Mouse (Mus musculus): ENCODE measurements at regions not wholly inside any gene's neighbourhood (a gene's known extent, or its start where the extent isn't known, plus 50 kb on each side); places are given as distances from the start of the nearest gene placed in this dataset.

DNA sequence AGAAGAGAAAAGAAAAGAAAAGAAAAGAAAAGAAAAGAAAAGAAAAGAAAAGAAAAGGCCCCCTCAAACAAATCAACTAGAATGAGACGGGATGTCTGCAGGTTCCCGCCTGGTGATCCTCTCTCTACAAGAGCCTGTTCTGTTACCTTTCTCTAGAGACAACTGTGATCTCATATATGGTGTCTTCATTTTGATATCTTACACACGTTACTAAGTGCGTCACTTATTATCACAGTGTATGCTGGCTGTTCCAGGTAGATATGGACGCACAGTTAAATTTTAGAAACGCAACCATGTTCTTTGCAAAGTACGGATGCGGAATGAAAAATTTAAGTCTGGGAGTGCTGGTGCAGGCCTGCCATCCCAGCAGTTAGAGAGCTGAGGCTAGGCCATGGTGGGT, 53.2 kb upstream of the Slc38a2 start:
- TF ChIP-seq TBP (IDR thresholded peaks at IDR 0.05; ENCODE audit: low read depth, low read length), result 0 out of 2 replicates have a peak, but pooled peaks have one; percentile 9
- no peak for TF ChIP-seq UBTF (IDR thresholded peaks at IDR 0.05; ENCODE audit: borderline replicate concordance, insufficient read depth, low read depth, low read length)
- TF ChIP-seq POLR2AphosphoS2 (IDR thresholded peaks at IDR 0.05; ENCODE audit: low read length), result no peak
- 0 out of 2 replicates have a peak, but pooled peaks have one; percentile 47 for TF ChIP-seq MYC (IDR thresholded peaks at IDR 0.05; ENCODE audit: low read depth, low read length)
- no peak for TF ChIP-seq KAT2A (conservative IDR thresholded peaks at IDR 0.05; ENCODE audit: low read depth, low read length)
- TF ChIP-seq EP300 (IDR thresholded peaks at IDR 0.05; ENCODE audit: low read depth in 1 of 2, low read length in 2 of 2), result peak; percentile 80 to 92
- TF ChIP-seq ETS1 (IDR thresholded peaks at IDR 0.05; ENCODE audit: low read depth, low read length), result peak; percentile 84; the same call in 1 of the 2 replicates
- TF ChIP-seq GATA1 (IDR thresholded peaks at IDR 0.05; ENCODE audit: low read depth, low read length), result peak; percentile 82
- TF ChIP-seq ZKSCAN1 (IDR thresholded peaks at IDR 0.05; ENCODE audit: low read depth, low read length), result no peak
- no peak for TF ChIP-seq MAFK (IDR thresholded peaks at IDR 0.05; ENCODE audit: borderline replicate concordance, low read depth, low read length)
- no peak for TF ChIP-seq POLR2A (IDR thresholded peaks at IDR 0.05; ENCODE audit: control insufficient read depth in 1 of 2, insufficient read depth in 1 of 2, low read depth in 1 of 2, low read length in 2 of 2, poor library complexity in 1 of 2)
- peak; percentile 58; the same call in 1 of the 2 replicates for TF ChIP-seq MYB (IDR thresholded peaks at IDR 0.05; ENCODE audit: low read depth, low read length)
- peak; percentile 85 for TF ChIP-seq TCF12 (IDR thresholded peaks at IDR 0.05; ENCODE audit: low read depth, low read length)
- TF ChIP-seq E2F4 (IDR thresholded peaks at IDR 0.05; ENCODE audit: borderline replicate concordance, low read depth, low read length), result 0 out of 2 replicates have a peak, but pooled peaks have one; percentile 38
- TF ChIP-seq MAX (IDR thresholded peaks at IDR 0.05; ENCODE audit: low read length), result 0 out of 2 replicates have a peak, but pooled peaks have one; percentile 20
- TF ChIP-seq HCFC1 (IDR thresholded peaks at IDR 0.05; ENCODE audit: low read depth, low read length), result peak; percentile 18; the same call in 1 of the 2 replicates
- peak; percentile 48 for TF ChIP-seq TAL1 (IDR thresholded peaks at IDR 0.05; ENCODE audit: low read length)
- peak; percentile 57; the same call in 1 of the 2 replicates for TF ChIP-seq MAZ (IDR thresholded peaks at IDR 0.05; ENCODE audit: low read depth, low read length)
- no peak for TF ChIP-seq USF1 (IDR thresholded peaks at IDR 0.05; ENCODE audit: low read depth, low read length)
- peak; percentile 62 for TF ChIP-seq SIN3A (IDR thresholded peaks at IDR 0.05; ENCODE audit: low read length)
- no peak for TF ChIP-seq CHD2 (IDR thresholded peaks at IDR 0.05; ENCODE audit: low read length)
- no peak for TF ChIP-seq JUND (IDR thresholded peaks at IDR 0.05; ENCODE audit: low read depth, low read length)
- Histone ChIP-seq H3K36me3 (ENCODE audit: control insufficient read depth in 1 of 2, insufficient read depth in 2 of 2, low read length in 2 of 2) (peaks cover 0 to 41% of the 10 kb centered on the region in 2 experiments; a peak in 2 of 4 replicates), H3K4me1 (ENCODE audit: control insufficient read depth in 1 of 2, insufficient read depth in 2 of 2, low read length in 2 of 2) (peaks cover 30 to 51% of the 10 kb centered on the region in 2 experiments), H3K4me3 (ENCODE audit: control insufficient read depth in 1 of 2, insufficient read depth in 1 of 2, low read depth in 2 of 2, low read length in 2 of 2) (no peak overlapping the region), H3K79me2 (ENCODE audit: control insufficient read depth, insufficient read depth, low read length, poor library complexity) (no peaks in the 10 kb centered on the region), H3K9ac (ENCODE audit: control insufficient read depth, low read depth, low read length, poor library complexity, severe bottlenecking) (no peak overlapping the region), H3K27me3 (ENCODE audit: control insufficient read depth in 1 of 2, insufficient read depth in 2 of 2, low read length in 2 of 2) (no peaks in the 10 kb centered on the region), H3K9me3 (replicated peaks; ENCODE audit: insufficient read depth, low read length) (no peaks in the 10 kb centered on the region), H3K27ac (ENCODE audit: control insufficient read depth, low read depth, low read length) (peak overlapping the region; percentile 74)
- peak; percentile 65 for DNase-seq (ENCODE audit: low read depth, low spot score)

DNA sequence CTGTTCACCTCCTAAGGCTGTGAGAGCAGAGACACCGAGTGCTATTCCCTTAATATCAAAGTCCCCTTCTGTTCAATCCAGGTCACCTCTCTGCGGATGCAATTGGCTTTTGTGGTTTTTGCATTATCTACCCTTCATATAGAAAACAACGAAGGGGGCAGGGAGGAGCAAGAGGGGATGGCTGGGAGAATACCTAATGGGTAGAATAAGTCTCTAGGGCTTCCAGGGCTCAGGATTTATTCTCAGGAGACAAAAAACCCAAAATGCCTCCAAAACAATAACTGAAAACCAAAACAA, 52.5 kb upstream of the Slc38a2 start:
- H3K9me3 ChIP-seq (replicated peaks; ENCODE audit: insufficient read depth, low read length), result no peaks in the 10 kb centered on the region
- no peaks in the 10 kb centered on the region for H3K79me2 ChIP-seq (ENCODE audit: control insufficient read depth, insufficient read depth, low read length, poor library complexity)
- peaks cover 30 to 48% of the 10 kb centered on the region in 2 experiments for H3K4me1 ChIP-seq (ENCODE audit: control insufficient read depth in 1 of 2, insufficient read depth in 2 of 2, low read length in 2 of 2)
- no peak for DNase-seq (ENCODE audit: low read depth, low spot score)
- no peaks in the 10 kb centered on the region for H3K27me3 ChIP-seq (ENCODE audit: control insufficient read depth in 1 of 2, insufficient read depth in 2 of 2, low read length in 2 of 2)
- peak overlapping the region; percentile 57 for H3K27ac ChIP-seq (ENCODE audit: control insufficient read depth, low read depth, low read length)
- no peak overlapping the region for H3K4me3 ChIP-seq (ENCODE audit: control insufficient read depth in 1 of 2, insufficient read depth in 1 of 2, low read depth in 2 of 2, low read length in 2 of 2)
- H3K36me3 ChIP-seq (ENCODE audit: control insufficient read depth in 1 of 2, insufficient read depth in 2 of 2, low read length in 2 of 2), result peaks cover 0 to 40% of the 10 kb centered on the region in 2 experiments; a peak in 2 of 4 replicates
- H3K9ac ChIP-seq (ENCODE audit: control insufficient read depth, low read depth, low read length, poor library complexity, severe bottlenecking), result peak overlapping the region; percentile 47
- TF ChIP-seq ETS1 (IDR thresholded peaks at IDR 0.05; ENCODE audit: low read depth, low read length) (peak; percentile 51; the same call in 1 of the 2 replicates), MYC (IDR thresholded peaks at IDR 0.05; ENCODE audit: low read depth, low read length) (no peak), TCF12 (IDR thresholded peaks at IDR 0.05; ENCODE audit: low read depth, low read length) (peak; percentile 48; the same call in 1 of the 2 replicates), USF1 (IDR thresholded peaks at IDR 0.05; ENCODE audit: low read depth, low read length) (no peak), GABPA (IDR thresholded peaks at IDR 0.05; ENCODE audit: low read depth, low read length) (no peak), EP300 (IDR thresholded peaks at IDR 0.05; ENCODE audit: low read depth in 1 of 2, low read length in 2 of 2) (peak in 1 of 2 experiments; percentile 59; a peak in 2 of 4 replicates), GATA1 (IDR thresholded peaks at IDR 0.05; ENCODE audit: low read depth, low read length) (0 out of 2 replicates have a peak, but pooled peaks have one; percentile 32), MYB (IDR thresholded peaks at IDR 0.05; ENCODE audit: low read depth, low read length) (no peak), SMC3 (IDR thresholded peaks at IDR 0.05; ENCODE audit: low read depth, low read length) (no peak), CHD1 (IDR thresholded peaks at IDR 0.05; ENCODE audit: low read depth, low read length) (no peak), ZKSCAN1 (IDR thresholded peaks at IDR 0.05; ENCODE audit: low read depth, low read length) (no peak), RCOR1 (IDR thresholded peaks at IDR 0.05; ENCODE audit: low read depth, low read length) (peak; percentile 56; the same call in 1 of the 2 replicates), TBP (IDR thresholded peaks at IDR 0.05; ENCODE audit: low read depth, low read length) (no peak), KAT2A (conservative IDR thresholded peaks at IDR 0.05; ENCODE audit: low read depth, low read length) (no peak), MAX (IDR thresholded peaks at IDR 0.05; ENCODE audit: low read length) (no peak), MXI1 (IDR thresholded peaks at IDR 0.05; ENCODE audit: low read depth, low read length) (no peak), SIN3A (IDR thresholded peaks at IDR 0.05; ENCODE audit: low read length) (no peak), MAZ (IDR thresholded peaks at IDR 0.05; ENCODE audit: low read depth, low read length) (no peak), ZNF384 (IDR thresholded peaks at IDR 0.05; ENCODE audit: low read depth, low read length) (no peak), HCFC1 (IDR thresholded peaks at IDR 0.05; ENCODE audit: low read depth, low read length) (no peak), MAFK (IDR thresholded peaks at IDR 0.05; ENCODE audit: borderline replicate concordance, low read depth, low read length) (no peak), JUND (IDR thresholded peaks at IDR 0.05; ENCODE audit: low read depth, low read length) (no peak), RAD21 (IDR thresholded peaks at IDR 0.05; ENCODE audit: low read depth, low read length) (no peak), CHD2 (IDR thresholded peaks at IDR 0.05; ENCODE audit: low read length) (no peak)

Measured in MEL (cell line).